Mouse (Mus musculus): ENCODE results near the gene Tmem232. TPM values are rescaled to one million over a fixed set of nuclear protein-coding genes. Genes with fewer than 3 reads are reported as not detected.
"Not testable (repeated sequence)": the region's sequence is repeated elsewhere in the genome, so short reads cannot be mapped to it uniquely, and the experiment has no call there.

Tmem232 gene
- total RNA-seq, 2 experiments from 2014 or later = not detected

GRCm38 (mm10) chr17:65250261-65250660, 290.3 kb downstream of the Tmem232 start:
- ATAC-seq (ENCODE audit: poor library complexity, severe bottlenecking) = no peak

DNA sequence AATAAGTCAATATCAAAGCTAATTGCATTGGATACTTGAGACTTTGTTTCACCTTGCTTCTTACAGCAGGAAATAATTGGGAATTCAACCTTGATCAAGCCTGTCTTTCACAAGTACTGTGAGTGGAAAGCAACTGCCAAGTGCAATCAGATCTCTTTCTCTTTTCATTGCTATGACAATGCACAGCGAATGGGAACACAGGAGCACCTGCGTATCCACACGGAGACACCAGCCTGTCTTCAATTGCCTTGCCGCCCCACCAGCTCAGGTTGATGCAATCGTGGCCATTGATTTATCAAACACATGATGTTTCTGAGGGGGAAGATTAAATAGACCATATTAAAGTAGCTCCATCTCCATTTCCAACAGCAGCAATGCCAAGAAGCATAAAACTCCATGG, 296.9 kb downstream of the Tmem232 start:
- ATAC-seq (ENCODE audit: poor library complexity, severe bottlenecking) = no peak

GRCm38 (mm10) chr17:65225347-65225916, 315.1 kb downstream of the Tmem232 start:
- ATAC-seq (ENCODE audit: poor library complexity, severe bottlenecking) = no peak

GRCm38 (mm10) chr17:65221687-65222086, 318.9 kb downstream of the Tmem232 start:
- ATAC-seq (ENCODE audit: poor library complexity, severe bottlenecking) = not testable (repeated sequence)

Other genes with a start within 250 kb of the Tmem232 start
- 169 and 178 TPM in 2 replicates for gene Vapa, start 72.8 kb upstream of the Tmem232 start, total RNA-seq (2015)
- gene Vapa, start 72.8 kb upstream of the Tmem232 start, total RNA-seq (2017) = 110 and 122 TPM in 2 replicates
- gene Txndc2, start 101.4 kb upstream of the Tmem232 start, total RNA-seq (2015) = not detected in 2 replicates
- not detected in 2 replicates for gene Txndc2, start 101.4 kb upstream of the Tmem232 start, total RNA-seq (2017)
- 50.9 and 56.6 TPM in 2 replicates for gene Rab31, start 232.0 kb upstream of the Tmem232 start, total RNA-seq (2015)
- gene Rab31, start 232.0 kb upstream of the Tmem232 start, total RNA-seq (2017) = 85.0 and 90.9 TPM in 2 replicates
- gene Ppp4r1, start 241.8 kb upstream of the Tmem232 start, total RNA-seq (2015) = 57.8 and 78.5 TPM in 2 replicates
- 57.3 and 58.5 TPM in 2 replicates for gene Ppp4r1, start 241.8 kb upstream of the Tmem232 start, total RNA-seq (2017)

All from megakaryocyte, adult 5-6 weeks (primary cell).